Mouse (Mus musculus) T-cell, adult 2 months (primary cell): ENCODE measurements at regions not wholly inside any gene's neighbourhood (a gene's known extent, or its start where the extent isn't known, plus 50 kb on each side); places are given as distances from the start of the nearest gene placed in this dataset.
"Not testable (repeated sequence)": the region's sequence is repeated elsewhere in the genome, so short reads cannot be mapped to it uniquely, and the experiment has no call there.

Experiments used
- DNase-seq: peaks from one replicate; pipeline ENCODE4 v3.0.0; 2022; ENCODE audit warnings: low spot score

DNA sequence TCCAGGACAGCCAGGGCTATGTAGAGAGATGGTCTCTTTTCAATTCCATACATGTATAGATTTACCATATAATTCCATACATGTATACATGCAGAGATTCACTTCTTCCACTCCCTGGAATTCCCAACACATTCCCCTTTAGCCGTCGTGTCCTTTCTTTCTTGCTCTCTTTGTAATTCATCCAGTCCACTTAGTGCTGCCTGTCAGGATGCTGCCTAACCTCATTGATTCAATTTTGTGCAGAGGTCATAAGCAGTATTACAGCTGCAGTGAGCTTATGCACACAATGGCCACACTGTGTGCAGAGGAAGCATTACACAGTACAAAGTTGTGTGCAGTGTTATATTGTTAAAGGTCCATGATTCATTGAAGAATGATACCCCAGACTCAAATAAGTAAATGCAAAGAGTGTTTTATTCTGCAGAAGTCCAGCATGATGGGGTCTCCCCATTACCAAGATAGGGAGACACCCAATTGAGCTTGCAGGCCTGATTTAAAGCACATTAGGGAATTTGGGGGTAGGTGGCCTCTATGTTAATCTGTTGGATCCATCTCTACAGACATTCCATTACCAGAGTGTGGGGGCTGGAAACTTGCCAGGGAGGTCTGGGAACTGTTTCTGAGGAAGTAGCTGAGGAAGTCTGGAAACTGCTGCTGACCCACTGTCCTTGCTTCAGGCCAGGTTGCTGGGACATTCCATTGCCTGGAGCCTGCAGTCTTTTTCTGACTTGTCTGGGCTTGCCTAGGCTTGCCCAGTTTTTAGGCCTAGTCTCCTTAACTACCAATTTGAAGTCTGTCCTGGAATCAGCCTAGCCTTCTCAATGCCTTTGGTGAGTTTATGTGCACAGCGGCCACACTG, 72.8 kb downstream of the Fam161a start:
- DNase-seq: no peak

DNA sequence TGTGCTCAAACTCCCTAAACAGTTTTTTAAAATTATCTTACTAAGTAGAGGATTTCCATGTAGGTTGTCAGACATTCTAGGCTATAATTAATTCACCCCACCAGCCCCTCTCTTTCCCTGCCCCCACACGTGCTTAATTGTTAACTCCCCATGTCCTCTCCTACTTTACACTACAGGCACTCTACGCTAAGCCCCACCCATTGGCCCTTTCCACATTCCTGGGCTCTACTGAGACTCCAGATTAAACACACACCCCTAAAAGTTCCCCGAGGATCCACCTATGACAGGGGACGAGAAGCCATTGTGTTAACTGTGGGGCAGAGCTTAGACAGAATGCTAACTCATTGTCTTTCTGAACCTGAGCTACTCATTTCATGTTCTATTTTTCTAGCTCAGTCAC, 74.3 kb downstream of the Fam161a start:
- DNase-seq: no peak

DNA sequence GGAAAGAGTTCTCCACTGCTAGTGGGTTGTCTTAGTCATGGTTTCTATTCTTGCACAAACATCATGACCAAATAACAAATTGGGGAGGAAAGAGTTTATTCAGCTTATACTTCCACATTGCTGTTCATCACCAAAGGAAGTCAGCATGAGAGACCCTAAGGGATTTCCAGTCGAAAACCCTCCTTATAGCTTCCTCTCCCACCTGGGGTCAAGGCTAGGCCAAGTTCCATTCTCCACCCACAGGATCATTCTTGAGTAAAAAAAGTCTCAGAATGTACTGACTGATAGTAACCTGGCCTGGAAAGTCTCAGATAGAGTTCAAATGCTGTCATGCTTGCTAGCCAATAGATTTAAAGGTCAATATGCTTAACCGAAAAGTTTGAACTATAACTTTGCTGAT, 76.5 kb downstream of the Fam161a start:
- DNase-seq: not testable (repeated sequence)

DNA sequence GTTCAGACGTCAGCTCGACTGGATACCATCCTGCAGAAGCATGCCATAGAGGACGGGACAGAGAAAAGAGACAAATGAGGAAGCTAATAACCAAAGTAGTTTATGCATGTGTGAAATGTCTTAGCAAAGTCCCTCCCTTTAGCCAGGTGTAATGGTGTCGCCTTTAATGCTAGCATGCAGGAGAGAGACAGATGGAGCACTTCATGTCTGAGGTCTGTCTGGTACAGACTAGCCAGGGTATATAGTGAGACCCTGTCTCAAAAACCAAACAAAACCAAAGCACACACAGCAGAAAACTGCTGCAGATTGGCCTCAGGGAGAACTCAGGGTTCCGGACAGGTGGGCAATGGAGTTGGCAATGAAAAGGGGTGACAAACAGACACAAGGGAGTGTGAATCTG, 88.0 kb downstream of the Fam161a start:
- no peak for DNase-seq

DNA sequence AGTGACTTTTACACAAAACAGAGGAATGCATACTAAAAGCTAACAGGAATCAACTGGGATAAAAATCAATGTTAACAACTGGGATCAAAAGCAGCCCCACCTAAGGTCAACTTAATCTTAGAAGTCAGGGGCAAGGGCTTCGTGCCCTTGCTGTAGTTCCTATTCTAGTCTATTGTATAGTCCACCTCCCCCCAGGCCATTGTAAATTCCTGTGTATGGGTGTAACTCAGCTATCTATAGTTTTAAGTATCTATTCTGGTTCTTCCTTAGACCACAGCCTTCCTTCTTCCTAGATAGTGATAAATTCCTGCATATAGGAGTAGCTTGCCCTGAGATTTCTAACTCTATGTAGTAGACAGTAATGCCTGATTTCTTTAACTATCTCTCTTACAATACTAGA, 88.4 kb downstream of the Fam161a start:
- not testable (repeated sequence) for DNase-seq

DNA sequence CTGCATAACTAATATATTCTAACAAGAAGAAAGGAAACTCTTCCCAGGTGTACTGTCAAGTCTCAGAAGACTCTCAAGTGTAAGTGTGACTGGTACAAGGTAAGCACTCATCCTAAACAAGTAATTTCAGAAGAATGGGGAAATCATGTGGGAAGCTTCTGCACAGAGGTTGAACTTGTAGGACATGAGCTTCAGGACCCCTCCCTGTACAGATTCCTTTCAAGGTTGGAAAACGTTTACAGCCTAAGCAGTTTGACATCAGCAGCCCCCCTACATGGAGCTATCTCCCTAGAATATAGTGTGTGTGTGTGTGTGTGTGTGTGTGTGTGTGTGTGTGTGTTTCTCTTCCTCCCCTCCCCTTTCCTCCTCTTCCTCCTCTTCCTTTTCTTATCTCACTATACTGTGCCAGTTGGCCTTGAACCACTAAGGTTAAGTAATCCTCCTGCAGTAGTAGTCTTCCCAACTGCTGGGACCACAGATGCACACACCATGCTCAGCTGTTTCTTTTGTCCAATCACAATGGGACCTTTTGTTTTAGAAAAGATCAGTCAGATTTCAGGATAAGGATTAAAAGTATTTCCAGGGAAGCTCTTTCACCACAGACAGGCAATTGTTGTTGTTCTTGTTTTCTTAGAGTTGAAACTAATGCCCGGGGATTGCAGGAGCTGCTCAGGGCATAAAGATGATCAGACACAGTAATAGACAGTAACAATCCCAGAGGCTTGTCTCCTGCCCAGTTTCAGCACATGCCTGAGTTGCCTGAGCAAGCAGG, 89.3 kb downstream of the Fam161a start:
- DNase-seq: no peak

DNA sequence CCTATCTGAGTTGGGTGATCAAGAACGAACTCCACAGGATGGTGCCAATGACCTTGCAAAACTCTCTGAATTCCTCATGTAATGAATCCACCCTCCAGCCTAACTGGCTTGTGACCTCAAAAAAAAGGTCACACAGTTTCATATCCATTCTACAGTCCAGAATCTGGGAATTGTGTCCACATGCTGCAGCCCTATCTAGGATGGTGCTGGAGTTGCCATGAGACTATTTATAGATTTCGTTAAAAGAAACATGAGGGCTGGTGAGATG, 89.8 kb downstream of the Fam161a start:
- DNase-seq: no peak

DNA sequence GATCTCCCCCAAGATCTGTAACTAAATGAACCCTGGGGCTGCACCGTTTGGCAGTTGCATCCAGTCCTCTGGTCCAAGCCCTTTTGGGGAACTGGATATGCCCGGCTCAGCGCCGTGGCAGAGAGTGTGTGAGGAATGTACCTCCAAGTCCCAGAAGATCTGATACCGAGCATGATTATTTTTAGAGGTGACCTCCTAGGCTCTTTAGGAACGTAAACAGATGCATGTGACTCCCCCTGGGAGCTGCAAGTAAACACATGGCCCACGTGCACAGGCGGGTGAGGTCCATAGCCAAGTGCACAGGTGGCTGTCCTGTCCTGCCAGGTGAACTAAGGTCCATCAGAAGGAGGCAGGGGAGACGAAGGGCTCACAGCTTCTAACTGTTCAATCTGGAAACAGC, 107.3 kb downstream of the Fam161a start:
- no peak for DNase-seq

DNA sequence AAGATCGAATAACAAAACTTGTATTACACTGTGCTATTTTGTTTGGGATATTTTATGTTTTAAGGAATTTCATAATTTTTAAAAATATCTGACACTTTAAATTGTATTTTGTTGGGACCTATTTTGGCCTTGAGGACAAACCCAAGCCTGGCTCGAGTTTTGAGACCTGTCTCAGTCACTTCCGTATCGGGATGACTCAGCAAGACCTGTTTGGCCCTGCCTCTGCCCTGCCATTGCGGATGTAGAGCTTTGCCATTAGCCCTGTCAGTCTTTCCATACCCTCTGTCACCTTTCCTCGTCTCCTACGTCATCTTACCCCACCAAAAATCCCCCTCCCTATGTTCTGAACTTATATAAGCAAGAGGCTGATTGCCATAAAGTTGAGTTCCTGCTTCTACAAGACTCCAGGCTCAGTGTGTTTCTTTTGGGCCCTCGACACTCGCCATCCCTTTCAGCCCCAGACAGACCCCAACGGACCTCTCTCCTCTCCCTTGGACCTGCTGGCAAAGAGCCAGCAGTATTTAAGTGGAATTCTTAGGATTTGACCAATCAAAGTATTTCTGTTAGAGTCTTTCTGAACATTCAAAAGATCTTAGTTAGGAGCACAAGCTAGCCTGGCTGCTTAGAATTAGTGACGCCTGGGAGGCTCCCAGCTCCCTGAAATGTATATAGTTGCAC, 113.3 kb downstream of the Fam161a start:
- DNase-seq: no peak

DNA sequence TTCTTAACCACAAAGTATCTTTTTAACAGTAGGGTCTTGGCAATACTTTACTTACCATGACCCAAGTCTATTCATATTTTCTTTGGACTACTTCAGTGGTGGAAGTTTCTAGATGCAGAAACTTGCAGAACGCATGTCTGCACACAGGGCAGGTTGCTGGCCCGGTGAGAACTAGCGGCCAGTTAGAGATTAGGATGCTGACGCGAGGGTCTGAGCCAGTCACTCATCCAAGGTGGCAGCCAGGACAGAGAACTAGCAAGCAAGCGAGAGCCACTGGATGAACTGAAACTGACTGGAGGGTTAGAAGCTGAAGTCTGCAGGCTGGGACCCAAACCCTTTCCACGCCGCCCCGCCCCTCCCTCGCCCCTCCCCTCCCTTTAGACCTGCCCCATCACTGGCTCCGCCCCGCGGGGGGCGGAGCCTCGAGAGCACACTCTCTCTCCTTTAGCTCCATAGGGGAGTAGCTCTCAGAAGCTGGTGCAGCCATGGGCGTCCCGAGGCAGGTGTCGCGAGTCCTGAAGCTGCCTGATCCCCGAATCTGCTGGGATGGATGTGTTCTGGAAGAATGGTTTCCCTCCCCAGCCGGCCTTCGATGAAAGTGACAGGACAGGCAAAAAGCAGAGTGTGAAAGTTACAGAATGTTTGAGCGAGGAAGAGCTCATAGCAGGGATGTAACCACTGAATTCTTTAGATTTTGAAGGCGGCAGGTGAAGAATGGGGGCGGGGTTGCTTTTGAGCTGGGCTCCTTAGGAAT, 117.0 kb downstream of the Fam161a start:
- peak; percentile 2 for DNase-seq

DNA sequence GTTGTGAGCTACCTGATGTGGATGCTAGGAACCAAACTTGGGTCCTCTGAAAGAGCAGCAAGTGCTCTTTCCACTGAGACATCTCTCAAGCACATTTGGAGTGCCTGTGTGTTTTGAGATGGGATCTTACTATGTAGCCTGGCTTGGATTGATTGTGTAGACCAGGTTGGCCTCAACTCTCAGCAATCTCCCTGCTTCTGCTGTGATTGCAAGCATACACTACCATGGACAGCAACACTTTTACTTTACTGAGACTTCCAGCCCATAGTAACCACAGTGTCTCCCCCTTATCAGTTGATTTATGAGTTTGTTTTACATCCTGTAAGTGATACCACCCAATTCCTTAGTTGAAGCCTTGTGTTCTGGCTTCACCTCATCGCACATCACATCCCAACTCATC, 123.8 kb downstream of the Fam161a start:
- no peak for DNase-seq

DNA sequence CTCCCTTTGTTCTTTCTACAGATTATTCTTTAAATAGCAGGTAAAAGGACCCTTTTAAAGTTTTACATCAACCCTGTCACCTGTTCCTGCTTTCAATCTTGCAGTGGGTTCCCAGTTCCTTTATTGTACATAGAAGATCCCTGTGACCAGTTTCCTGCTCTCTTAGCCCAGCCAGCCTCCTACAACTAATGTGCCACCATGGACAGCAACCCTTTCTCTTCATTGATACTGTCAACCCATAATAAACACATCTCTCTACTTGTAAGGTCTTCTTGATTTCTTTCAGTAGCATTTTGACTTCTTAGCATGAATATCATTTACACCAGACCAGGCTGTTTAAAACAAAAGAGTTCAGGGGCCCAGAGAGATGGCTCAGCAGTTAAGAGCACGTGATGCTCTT, 124.2 kb upstream of the Xpo1 start:
- no peak for DNase-seq

DNA sequence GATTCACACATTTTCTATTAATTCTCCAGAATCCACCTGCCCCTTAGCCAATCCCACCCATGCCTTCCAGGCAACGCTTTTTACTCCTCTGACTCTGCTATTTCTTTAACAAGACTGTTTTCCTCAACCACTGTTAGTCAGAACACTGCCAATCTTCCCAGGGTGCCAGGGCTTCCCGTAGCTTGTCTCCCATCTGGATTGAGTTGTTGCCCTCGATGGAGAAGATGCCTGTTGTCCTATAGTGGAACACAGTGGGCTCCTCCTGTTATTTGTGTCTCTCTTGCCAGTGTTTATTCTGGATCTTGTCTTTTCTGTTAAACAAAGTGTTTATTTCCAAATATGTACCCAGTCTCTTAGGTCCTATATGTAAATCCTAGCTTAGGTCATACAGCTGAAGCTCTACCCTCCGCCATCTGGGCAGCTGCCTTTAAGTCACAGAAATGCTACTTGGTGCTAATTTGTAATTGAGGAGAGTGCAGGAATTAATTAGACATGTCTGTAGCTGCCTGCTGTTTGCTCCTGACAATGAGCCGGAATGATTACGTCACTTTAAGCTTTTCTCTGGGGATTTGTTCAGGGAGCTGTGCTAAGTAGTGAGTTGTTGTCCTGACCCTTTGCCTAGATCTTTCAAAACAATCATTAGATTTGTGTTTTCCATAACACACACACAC, 115.3 kb upstream of the Xpo1 start:
- DNase-seq: no peak

DNA sequence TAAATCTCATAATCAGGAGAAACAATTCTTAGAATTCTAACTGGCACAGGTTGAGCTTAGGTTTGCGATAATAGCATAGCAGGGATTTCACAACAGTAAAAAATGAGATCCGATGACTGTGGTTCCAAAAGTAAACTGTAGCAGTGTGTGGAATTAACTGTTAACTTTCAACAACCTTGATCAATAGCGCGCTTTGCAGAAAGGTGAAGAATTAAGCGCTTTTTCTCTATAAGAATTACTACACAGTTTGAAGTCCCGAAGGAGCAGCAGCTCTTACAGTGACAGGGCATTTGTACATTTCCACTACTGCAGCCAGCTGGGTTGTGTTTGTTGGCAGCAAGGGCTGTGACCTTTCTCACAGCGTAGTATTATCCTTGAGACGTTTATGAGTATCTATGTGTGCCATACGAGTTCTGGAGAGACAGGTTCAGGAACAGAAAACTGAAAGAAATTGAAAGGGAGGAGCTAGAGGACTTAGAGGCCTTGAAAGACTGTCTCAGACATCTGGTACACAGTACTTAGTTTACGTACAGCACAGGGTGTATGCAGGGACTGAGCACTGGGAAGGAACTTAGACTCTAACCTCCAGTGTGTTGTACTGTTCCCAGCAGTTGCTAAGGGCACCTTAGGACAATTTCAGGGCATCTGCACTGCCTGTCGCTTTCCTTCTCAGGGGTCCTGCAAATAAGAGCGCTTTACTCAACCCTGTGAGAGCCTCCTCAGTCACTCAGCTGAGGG, 114.6 kb upstream of the Xpo1 start:
- DNase-seq: no peak

DNA sequence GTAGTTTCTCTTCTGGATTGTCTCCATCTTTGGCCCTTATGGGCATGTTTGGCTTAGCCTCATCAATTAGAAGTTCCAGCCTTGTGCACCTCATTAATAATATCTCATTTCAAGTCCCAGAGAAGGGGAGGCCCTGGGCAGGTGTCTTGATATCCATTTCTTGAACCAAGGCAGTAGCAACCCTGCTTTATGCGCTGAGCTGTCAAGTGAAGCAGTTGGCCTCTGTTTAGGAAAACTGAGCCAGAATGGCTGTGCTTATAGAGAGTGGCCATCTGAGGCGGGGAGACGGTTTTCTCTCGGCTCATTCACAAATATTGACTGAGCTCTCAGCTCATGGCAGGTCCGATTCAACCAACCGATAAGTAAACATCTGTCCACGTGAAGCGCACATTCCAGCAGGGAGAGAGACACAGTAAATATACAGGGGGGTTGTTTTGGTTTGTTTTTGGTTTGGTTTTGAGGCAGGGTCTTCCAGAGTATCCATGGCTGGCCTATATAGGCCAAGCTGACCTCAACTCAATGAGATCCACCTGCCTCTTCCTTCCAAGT, 107.7 kb upstream of the Xpo1 start:
- DNase-seq: no peak

DNA sequence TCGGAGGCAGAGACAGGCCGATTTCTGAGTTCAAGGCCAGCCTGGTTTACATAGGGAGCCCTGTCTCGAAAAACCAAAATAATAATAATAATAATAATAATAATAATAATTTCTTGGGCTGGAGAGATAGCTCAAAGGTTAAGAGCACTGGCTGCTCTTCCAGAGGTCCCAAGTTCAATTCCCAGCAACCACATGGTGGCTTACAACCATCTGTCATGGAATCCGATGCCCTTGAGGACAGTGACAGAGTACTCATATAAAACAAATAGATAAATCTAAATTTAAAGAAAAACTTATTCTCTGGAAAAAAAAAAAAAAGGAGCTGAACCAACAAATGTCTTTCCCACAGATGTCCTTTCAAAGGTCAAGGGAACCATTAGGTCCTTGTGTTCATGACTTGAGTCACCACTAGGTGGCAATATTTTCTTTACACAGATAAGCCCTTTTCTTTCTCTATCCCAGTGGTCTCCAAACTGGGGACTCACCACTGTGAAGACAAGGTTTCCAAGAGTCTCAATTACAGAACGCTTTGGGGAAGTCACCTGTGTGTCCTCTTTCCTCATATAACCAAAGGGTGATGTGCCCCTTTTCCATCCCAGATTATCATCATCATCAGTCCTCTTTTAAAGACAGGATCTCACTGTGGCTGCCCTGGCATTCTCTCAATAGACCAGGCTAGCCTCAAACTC, 106.1 kb upstream of the Xpo1 start:
- DNase-seq: no peak

DNA sequence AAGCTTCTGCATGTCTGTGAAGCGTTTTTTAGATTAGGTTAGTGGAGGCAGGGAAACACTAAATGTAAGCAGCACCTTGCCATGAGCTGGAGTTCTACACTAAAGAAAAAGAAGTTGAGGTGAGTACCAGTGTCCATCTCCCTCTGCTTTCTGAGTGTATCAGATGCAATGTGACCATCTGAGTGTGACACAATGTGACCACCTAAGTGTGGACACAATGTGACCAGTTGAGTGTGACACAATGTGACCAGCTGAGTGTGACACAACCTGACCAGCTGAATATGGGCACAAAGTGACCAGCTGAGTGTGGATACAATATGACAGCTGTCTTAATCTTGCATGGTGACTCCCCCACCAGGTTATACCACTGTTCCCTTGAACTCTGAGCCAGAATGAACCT, 101.0 kb upstream of the Xpo1 start:
- DNase-seq: no peak

DNA sequence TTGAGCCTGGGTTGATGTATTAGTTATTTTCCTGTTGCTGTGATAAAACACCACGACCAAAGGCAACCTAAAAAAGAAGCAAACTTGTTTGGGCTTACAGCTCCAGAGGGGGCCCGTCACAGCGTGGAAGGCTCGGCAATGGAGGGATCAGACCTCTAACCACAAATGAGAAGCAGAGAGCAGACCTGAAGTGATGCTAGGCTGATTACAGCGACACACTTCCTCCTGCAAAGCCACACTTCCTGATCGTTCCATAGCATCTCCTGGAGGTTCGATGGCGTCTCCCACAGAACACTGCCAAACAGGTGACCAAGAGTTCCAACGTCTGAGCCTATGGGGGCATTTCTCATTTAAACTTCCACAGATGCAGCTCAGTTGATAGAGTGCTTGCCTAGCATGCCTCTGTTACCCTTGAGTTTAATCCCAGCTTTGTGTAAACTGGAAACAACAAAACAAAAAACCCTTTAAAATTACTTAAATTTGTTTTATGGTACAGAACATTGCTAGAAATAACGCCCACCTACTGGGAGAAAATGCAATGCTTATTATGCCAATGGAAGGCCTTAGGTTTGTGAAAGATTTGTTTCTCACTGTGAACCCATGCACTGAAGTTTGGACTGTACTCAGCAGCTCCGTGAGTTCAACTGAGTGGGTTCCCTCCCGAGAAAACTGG, 87.2 kb upstream of the Xpo1 start:
- no peak for DNase-seq

DNA sequence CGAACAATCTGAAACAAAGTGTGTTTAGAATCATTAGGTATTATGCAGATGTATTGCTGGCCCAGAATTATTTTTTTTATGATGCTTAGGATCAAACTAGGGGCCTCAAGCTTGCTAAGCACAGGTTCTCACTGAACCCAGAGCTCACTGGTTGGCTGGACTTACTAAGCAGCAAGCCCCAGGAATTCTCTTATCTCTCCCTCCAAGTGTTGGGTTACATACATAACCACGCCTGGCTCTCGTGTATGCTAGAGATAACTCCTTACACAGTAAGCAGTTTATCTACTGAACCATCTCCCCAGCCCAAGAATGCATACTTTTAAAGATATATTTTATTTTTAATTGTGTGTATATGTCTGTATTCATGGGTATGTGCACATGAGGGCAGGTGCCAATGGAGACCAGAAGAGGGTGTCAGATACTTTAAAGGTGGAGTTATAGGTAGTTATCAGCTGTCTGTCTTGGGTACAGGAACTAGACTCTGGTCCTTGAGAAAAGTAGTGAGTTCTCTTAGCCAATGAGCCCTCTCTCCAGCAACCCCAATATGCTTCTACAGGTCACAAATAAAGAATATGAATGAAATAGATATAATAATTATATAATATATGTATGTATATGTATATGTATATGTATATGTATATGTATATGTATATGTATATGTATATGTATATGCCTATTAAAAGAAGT, 86.0 kb upstream of the Xpo1 start:
- no peak for DNase-seq
